Mouse (Mus musculus): ENCODE measurements around the gene Pla2g7. TPM values are rescaled to one million over a fixed set of nuclear protein-coding genes. Genes with fewer than 3 reads are reported as not detected.

Gene Pla2g7
- polyA plus RNA-seq, 1 experiment from 2014 or later: 12.5 TPM

GRCm38 (mm10) chr17:43619156-43619555 lies 51.3 kb downstream of the Pla2g7 start:
- H3K4me3 ChIP-seq: no peak overlapping the region
- no peaks in the 10 kb centered on the region for H3K4me1 ChIP-seq
- H3K36me3 ChIP-seq: no peaks in the 10 kb centered on the region
- no peak overlapping the region for H3K27ac ChIP-seq (replicated peaks)
- H3K9ac ChIP-seq: no peak overlapping the region
- H3K27me3 ChIP-seq (replicated peaks): peaks cover 9% of the 10 kb centered on the region; the same call in 1 of the 2 replicates
- H3K9me3 ChIP-seq: no peaks in the 10 kb centered on the region
- 86% methylated on average over 9 of the region's 9 CpGs for WGBS
- no peak for ATAC-seq (ENCODE audit: extremely low read depth, insufficient number of reproducible peaks, low FRiP score, low TSS enrichment)
- no peak overlapping the region for H3K4me2 ChIP-seq

- H3K27ac ChIP-seq (replicated peaks): no peak overlapping the region
- H3K4me2 ChIP-seq: no peak overlapping the region
- whole genome bisulfite sequencing: 86% methylated on average over 10 of the region's 10 CpGs
These were observed 54.2 kb downstream of the Pla2g7 start for GRCm38 (mm10) chr17:43622076-43622475.

GRCm38 (mm10) chr17:43628246-43628645 lies 60.3 kb downstream of the Pla2g7 start:
- Histone ChIP-seq H3K4me3 (no peak overlapping the region), H3K9me3 (peaks cover 12% of the 10 kb centered on the region; the same call in 1 of the 2 replicates), H3K36me3 (no peaks in the 10 kb centered on the region), H3K27ac (replicated peaks) (no peak overlapping the region), H3K4me2 (no peak overlapping the region), H3K4me1 (peaks cover 18% of the 10 kb centered on the region), H3K9ac (no peak overlapping the region), H3K27me3 (replicated peaks) (peaks cover 83% of the 10 kb centered on the region)
- no peak for ATAC-seq (ENCODE audit: extremely low read depth, insufficient number of reproducible peaks, low FRiP score, low TSS enrichment)
- WGBS: 76% methylated on average over 10 of the region's 10 CpGs

More at GRCm38 (mm10) chr17:43622076-43622475, 54.2 kb downstream of the Pla2g7 start:
- Histone ChIP-seq H3K36me3 (no peaks in the 10 kb centered on the region), H3K9ac (no peak overlapping the region), H3K4me1 (no peaks in the 10 kb centered on the region), H3K4me3 (no peak overlapping the region), H3K9me3 (0 out of 2 replicates have a peak, but pooled peaks cover 5% of the 10 kb centered on the region), H3K27me3 (replicated peaks) (peaks cover 36% of the 10 kb centered on the region)
- ATAC-seq (ENCODE audit: extremely low read depth, insufficient number of reproducible peaks, low FRiP score, low TSS enrichment): no peak

GRCm38 (mm10) chr17:43629026-43629495 lies 61.2 kb downstream of the Pla2g7 start:
- peak overlapping the region; percentile 80 for H3K4me2 ChIP-seq
- no peaks in the 10 kb centered on the region for H3K36me3 ChIP-seq
- peaks cover 18% of the 10 kb centered on the region for H3K4me1 ChIP-seq
- peaks cover 12% of the 10 kb centered on the region; the same call in 1 of the 2 replicates for H3K9me3 ChIP-seq
- H3K4me3 ChIP-seq: peak overlapping the region; percentile 54
- no peak overlapping the region for H3K27ac ChIP-seq (replicated peaks)
- ATAC-seq (ENCODE audit: extremely low read depth, insufficient number of reproducible peaks, low FRiP score, low TSS enrichment): no peak
- no peak overlapping the region for H3K9ac ChIP-seq
- peaks cover 83% of the 10 kb centered on the region for H3K27me3 ChIP-seq (replicated peaks)
- WGBS: 19% methylated on average over 24 of the region's 24 CpGs

- no peak for ATAC-seq (ENCODE audit: extremely low read depth, insufficient number of reproducible peaks, low FRiP score, low TSS enrichment)
- Histone ChIP-seq H3K4me1 (peaks cover 18% of the 10 kb centered on the region), H3K27ac (replicated peaks) (no peak within 1 kb of the TSS), H3K36me3 (no peaks in the 10 kb centered on the region), H3K27me3 (replicated peaks) (peaks cover 77% of the 10 kb centered on the region), H3K9me3 (peaks cover 12% of the 10 kb centered on the region; the same call in 1 of the 2 replicates), H3K4me3 (peak within 1 kb of the TSS; percentile 54), H3K9ac (peak within 1 kb of the TSS; percentile 67), H3K4me2 (peak within 1 kb of the TSS; percentile 80)
- 4% methylated on average over 83 of the region's 83 CpGs for WGBS
These were observed 61.9 kb downstream of the Pla2g7 start, which contains the start of gene Tdrd6 for GRCm38 (mm10) chr17:43629496-43630426. Gene Tdrd6, minus strand, starts transcription at chr17:43630299.

- Histone ChIP-seq H3K4me1 (peaks cover 18% of the 10 kb centered on the region), H3K4me3 (peak overlapping the region; percentile 54), H3K27ac (replicated peaks) (no peak overlapping the region), H3K36me3 (no peaks in the 10 kb centered on the region), H3K4me2 (peak overlapping the region; percentile 80), H3K9ac (peak overlapping the region; percentile 67), H3K27me3 (replicated peaks) (peaks cover 71% of the 10 kb centered on the region), H3K9me3 (peaks cover 12% of the 10 kb centered on the region; the same call in 1 of the 2 replicates)
- WGBS: 46% methylated on average over 13 of the region's 13 CpGs
- no peak for ATAC-seq (ENCODE audit: extremely low read depth, insufficient number of reproducible peaks, low FRiP score, low TSS enrichment)
These were observed 62.5 kb downstream of the Pla2g7 start for GRCm38 (mm10) chr17:43630427-43630760.

GRCm38 (mm10) chr17:43637146-43637545 lies 69.2 kb downstream of the Pla2g7 start:
- Histone ChIP-seq H3K27me3 (replicated peaks) (peaks cover 7% of the 10 kb centered on the region; the same call in 1 of the 2 replicates), H3K4me3 (no peak overlapping the region), H3K27ac (replicated peaks) (no peak overlapping the region), H3K9me3 (peaks cover 8% of the 10 kb centered on the region), H3K4me2 (no peak overlapping the region), H3K9ac (no peak overlapping the region), H3K36me3 (peaks cover 10% of the 10 kb centered on the region), H3K4me1 (no peaks in the 10 kb centered on the region)
- WGBS: 85% methylated on average over 4 of the region's 4 CpGs
- ATAC-seq (ENCODE audit: extremely low read depth, insufficient number of reproducible peaks, low FRiP score, low TSS enrichment): no peak

- H3K9me3 ChIP-seq: peaks cover 8% of the 10 kb centered on the region
- H3K27ac ChIP-seq (replicated peaks): no peak overlapping the region
- peaks cover 30% of the 10 kb centered on the region for H3K36me3 ChIP-seq
- H3K27me3 ChIP-seq (replicated peaks): no peaks in the 10 kb centered on the region
- H3K9ac ChIP-seq: no peak overlapping the region
- H3K4me3 ChIP-seq: no peak overlapping the region
- no peak for ATAC-seq (ENCODE audit: extremely low read depth, insufficient number of reproducible peaks, low FRiP score, low TSS enrichment)
- peaks cover 19% of the 10 kb centered on the region for H3K4me1 ChIP-seq
- WGBS: 69% methylated on average over 1 of the region's 1 CpGs
- H3K4me2 ChIP-seq: no peak overlapping the region
These were observed 72.9 kb downstream of the Pla2g7 start for GRCm38 (mm10) chr17:43640825-43641224.

GRCm38 (mm10) chr17:43643191-43643590 lies 75.3 kb downstream of the Pla2g7 start:
- WGBS: 49% methylated on average over 7 of the region's 7 CpGs
- peaks cover 4% of the 10 kb centered on the region; the same call in 1 of the 2 replicates for H3K9me3 ChIP-seq
- H3K4me3 ChIP-seq: no peak overlapping the region
- H3K36me3 ChIP-seq: peaks cover 30% of the 10 kb centered on the region
- peaks cover 33% of the 10 kb centered on the region for H3K4me1 ChIP-seq
- H3K27ac ChIP-seq (replicated peaks): no peak overlapping the region
- H3K9ac ChIP-seq: no peak overlapping the region
- ATAC-seq (ENCODE audit: extremely low read depth, insufficient number of reproducible peaks, low FRiP score, low TSS enrichment): no peak
- H3K27me3 ChIP-seq (replicated peaks): no peaks in the 10 kb centered on the region
- no peak overlapping the region for H3K4me2 ChIP-seq

- Histone ChIP-seq H3K9me3 (peaks cover 4% of the 10 kb centered on the region; the same call in 1 of the 2 replicates), H3K27ac (replicated peaks) (peak overlapping the region; percentile 36; the same call in 1 of the 2 replicates), H3K4me1 (peaks cover 33% of the 10 kb centered on the region), H3K4me3 (no peak overlapping the region), H3K4me2 (peak overlapping the region; percentile 25), H3K27me3 (replicated peaks) (no peaks in the 10 kb centered on the region), H3K9ac (no peak overlapping the region), H3K36me3 (peaks cover 33% of the 10 kb centered on the region)
- ATAC-seq (ENCODE audit: extremely low read depth, insufficient number of reproducible peaks, low FRiP score, low TSS enrichment): no peak
- WGBS: 18% methylated on average over 7 of the region's 7 CpGs
These were observed 76.5 kb downstream of the Pla2g7 start for GRCm38 (mm10) chr17:43644375-43644774.

GRCm38 (mm10) chr17:43645136-43645535 lies 77.2 kb downstream of the Pla2g7 start:
- peaks cover 33% of the 10 kb centered on the region for H3K4me1 ChIP-seq
- H3K27ac ChIP-seq (replicated peaks): peak overlapping the region; percentile 36; the same call in 1 of the 2 replicates
- no peak overlapping the region for H3K9ac ChIP-seq
- H3K4me2 ChIP-seq: no peak overlapping the region
- H3K4me3 ChIP-seq: no peak overlapping the region
- H3K27me3 ChIP-seq (replicated peaks): no peaks in the 10 kb centered on the region
- WGBS: 75% methylated on average over 3 of the region's 3 CpGs
- ATAC-seq (ENCODE audit: extremely low read depth, insufficient number of reproducible peaks, low FRiP score, low TSS enrichment): no peak
- peaks cover 4% of the 10 kb centered on the region; the same call in 1 of the 2 replicates for H3K9me3 ChIP-seq
- peaks cover 33% of the 10 kb centered on the region for H3K36me3 ChIP-seq

All from heart, embryonic 13.5 days (tissue).